Mouse (Mus musculus) kidney, adult 2 months (tissue): Measurements from ENCODE around the gene Trpc4ap. TPM values are rescaled to one million over a fixed set of nuclear protein-coding genes. Genes with fewer than 3 reads are reported as not detected.
"Not testable (repeated sequence)": the region's sequence is repeated elsewhere in the genome, so short reads cannot be mapped to it uniquely, and the experiment has no call there.

Experiments
- DNase-seq: peaks from one replicate; pipeline ENCODE4 v3.0.0; 2021
- H3K27ac ChIP-seq: fragments of 200-500 bp; 2 replicates; pipeline ENCODE4 v1.5.1; 2012; ENCODE audit warnings: low read depth, low read length, control low read depth, inconsistent platforms; ENCODE audit not compliant: insufficient read depth
- H3K27me3 ChIP-seq: fragments of 200-500 bp; replicated peaks from 2 replicates; pipeline ENCODE4 v1.6.1; 2012; ENCODE audit warnings: mild to moderate bottlenecking, moderate library complexity, low read length, inconsistent platforms; ENCODE audit not compliant: control insufficient read depth, insufficient read depth
- H3K36me3 ChIP-seq: fragments of 200-500 bp; 2 replicates; pipeline ENCODE4 v1.6.1; 2012; ENCODE audit warnings: mild to moderate bottlenecking, moderate library complexity, low read length, inconsistent platforms; ENCODE audit not compliant: control insufficient read depth, insufficient read depth
- H3K4me1 ChIP-seq: fragments of 200-500 bp; 2 replicates; pipeline ENCODE4 v1.6.1; 2011; ENCODE audit warnings: low read length; ENCODE audit not compliant: control insufficient read depth, insufficient read depth
- H3K4me3 ChIP-seq: fragments of 200-500 bp; 2 replicates; pipeline ENCODE4 v1.5.1; 2011; ENCODE audit warnings: mild to moderate bottlenecking, low read depth, low read length, control low read depth; ENCODE audit not compliant: insufficient read depth
- CTCF ChIP-seq: fragments of 200-500 bp; conservative IDR thresholded peaks from 2 replicates; pipeline ENCODE4 v1.5.1; 2011; ENCODE audit warnings: low read depth, mild to moderate bottlenecking, control low read depth, low read length, moderate library complexity, mixed read lengths; ENCODE audit not compliant: insufficient read depth, insufficient read length
- POLR2A ChIP-seq: fragments of 200-500 bp; IDR thresholded peaks from one replicate; pipeline ENCODE4 v1.6.1; 2011; ENCODE audit warnings: low read depth, low read length, control low read depth
- WGBS: fragments of 180-500 bp; shearing (Covaris S2); methylation state at CpG from one replicate; pipeline ENCODE4 v1.1.7; 2018; 5-methylcytosine and 5-hydroxymethylcytosine counted together
- polyA plus RNA-seq: library from polyadenylated mRNA; depleted of rRNA; stranded (reverse); fragments of >200 nt; gene quantifications from 2 replicates; pipeline ENCODE4 v1.2.3, GENCODE M21; 2012; rRNA removed

Trpc4ap gene
- polyA plus RNA-seq: 110 and 141 TPM in 2 replicates

GRCm38 (mm10) chr2:155691723-155692493, at the start of gene Trpc4ap:
Gene Trpc4ap, minus strand, starts transcription at chr2:155692384.
- no peaks in the 10 kb centered on the region for H3K27me3 ChIP-seq
- DNase-seq: peak; percentile 97
- TF ChIP-seq POLR2A (peak; percentile 50), CTCF (peak; percentile 94; the same call in 1 of the 2 replicates)
- no peaks in the 10 kb centered on the region for H3K36me3 ChIP-seq
- peak within 1 kb of the TSS; percentile 90 for H3K4me3 ChIP-seq
- H3K27ac ChIP-seq: peak within 1 kb of the TSS; percentile 87
- H3K4me1 ChIP-seq: peaks cover 12% of the 10 kb centered on the region; the same call in 1 of the 2 replicates
- under 1% methylated on average over 69 of the region's 72 CpGs for WGBS

DNA sequence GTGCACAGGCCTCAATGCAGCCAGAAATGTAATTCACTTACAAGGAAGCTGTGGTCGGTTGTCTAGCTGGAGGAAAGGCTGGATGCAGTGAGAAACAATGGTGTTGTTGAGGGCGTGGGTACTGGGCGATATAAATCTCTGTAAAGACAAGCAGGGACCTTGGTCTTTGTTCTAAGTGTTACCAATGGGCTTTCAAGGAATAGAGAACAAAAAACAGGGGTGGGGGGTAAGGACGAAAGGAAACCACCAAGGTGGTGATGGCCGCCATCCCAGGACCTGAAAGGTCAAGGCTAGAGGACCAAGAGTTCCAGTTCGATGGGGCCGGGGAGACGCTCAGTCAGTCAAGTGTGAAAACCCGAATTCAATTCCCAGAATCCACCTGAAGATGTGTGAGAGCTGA, 45.6 kb upstream of the Trpc4ap start:
- TF ChIP-seq POLR2A (no peak), CTCF (no peak)
- Histone ChIP-seq H3K36me3 (no peaks in the 10 kb centered on the region), H3K27me3 (no peaks in the 10 kb centered on the region), H3K27ac (no peak overlapping the region), H3K4me3 (no peak overlapping the region), H3K4me1 (no peaks in the 10 kb centered on the region)
- WGBS: 48% methylated on average over 9 of the region's 9 CpGs
- no peak for DNase-seq

- DNase-seq: no peak
- Histone ChIP-seq H3K4me3 (no peak overlapping the region), H3K4me1 (no peaks in the 10 kb centered on the region), H3K27ac (no peak overlapping the region), H3K36me3 (no peaks in the 10 kb centered on the region), H3K27me3 (no peaks in the 10 kb centered on the region)
- no peak for TF ChIP-seq CTCF
- no peak for TF ChIP-seq POLR2A
- 67% methylated on average over 6 of the region's 6 CpGs for WGBS
Observed at GRCm38 (mm10) chr2:155736936-155737335, 44.8 kb upstream of the Trpc4ap start.

DNA sequence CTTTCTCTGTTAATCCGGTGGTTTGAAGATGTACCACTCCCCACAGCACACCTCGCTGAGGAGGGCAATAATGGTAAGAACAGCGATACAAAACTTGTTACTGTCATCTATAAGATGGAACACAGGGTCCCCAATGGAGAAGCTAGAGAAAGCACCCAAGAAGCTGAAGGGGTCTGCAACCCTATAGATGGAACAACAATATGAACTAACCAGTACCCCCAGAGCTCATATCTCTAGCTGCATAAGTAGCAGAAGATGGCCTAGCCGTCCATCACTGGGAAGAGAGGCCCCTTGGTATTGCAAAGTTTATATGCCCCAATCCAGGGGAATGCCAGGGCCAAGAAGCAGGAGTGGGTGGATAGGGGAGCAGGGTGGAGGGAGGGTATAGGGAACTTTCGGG, 43.6 kb upstream of the Trpc4ap start, which contains the start of gene Gm17581:
Gm17581 (minus strand) TSS at position 101 of the 400 bp plus-strand sequence.
- not testable (repeated sequence) for H3K4me1 ChIP-seq, H3K36me3 ChIP-seq, DNase-seq, H3K27me3 ChIP-seq, H3K4me3 ChIP-seq, H3K27ac ChIP-seq
- WGBS: 89% methylated on average over 5 of the region's 5 CpGs

DNA sequence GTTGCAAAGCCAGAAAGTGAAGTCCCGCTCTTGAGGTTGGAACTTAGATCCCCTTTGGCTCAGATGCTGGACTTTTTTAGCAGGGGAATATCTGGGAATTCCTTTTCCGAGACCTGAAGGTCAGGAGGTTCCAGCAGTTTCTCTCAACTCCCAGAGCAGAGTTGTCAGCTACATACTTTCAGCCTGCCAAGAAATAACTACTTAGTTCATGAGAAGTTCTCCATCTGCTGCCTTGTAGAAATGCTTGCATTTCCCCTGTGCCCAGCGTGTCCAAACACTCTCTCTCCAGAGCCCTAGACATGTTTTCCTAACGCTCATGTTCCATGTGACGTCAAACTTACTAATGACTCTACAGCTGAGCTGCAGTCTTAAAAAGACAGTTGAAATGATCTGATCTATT, 42.9 kb upstream of the Trpc4ap start:
- TF ChIP-seq CTCF (no peak), POLR2A (no peak)
- no peaks in the 10 kb centered on the region for H3K4me1 ChIP-seq
- 59% methylated on average over 5 of the region's 5 CpGs for WGBS

GRCm38 (mm10) chr2:155729158-155729645, 37.0 kb upstream of the Trpc4ap start, which contains the start of gene Edem2:
Gene Edem2, minus strand, starts transcription at chr2:155729475.
- Histone ChIP-seq H3K36me3 (no peaks in the 10 kb centered on the region), H3K4me3 (peak within 1 kb of the TSS; percentile 88), H3K27me3 (no peaks in the 10 kb centered on the region), H3K4me1 (peaks cover 5% of the 10 kb centered on the region; the same call in 1 of the 2 replicates), H3K27ac (no peak within 1 kb of the TSS)
- peak; percentile 96 for DNase-seq
- under 1% methylated on average over 30 of the region's 33 CpGs for WGBS
- peak; percentile 80 for TF ChIP-seq POLR2A
- no peak for TF ChIP-seq CTCF

More for the DNA sequence above, 42.9 kb upstream of the Trpc4ap start:
- Histone ChIP-seq H3K4me3 (no peak overlapping the region), H3K27ac (no peak overlapping the region), H3K36me3 (no peaks in the 10 kb centered on the region), H3K27me3 (no peaks in the 10 kb centered on the region)
- peak; percentile 18 for DNase-seq

GRCm38 (mm10) chr2:155728742-155729141, 36.6 kb upstream of the Trpc4ap start:
- TF ChIP-seq POLR2A (no peak), CTCF (no peak)
- H3K27ac ChIP-seq: no peak overlapping the region
- DNase-seq: no peak
- peaks cover 5% of the 10 kb centered on the region; the same call in 1 of the 2 replicates for H3K4me1 ChIP-seq
- no peaks in the 10 kb centered on the region for H3K36me3 ChIP-seq
- no peaks in the 10 kb centered on the region for H3K27me3 ChIP-seq
- 3% methylated on average over 15 of the region's 15 CpGs for WGBS
- H3K4me3 ChIP-seq: peak overlapping the region; percentile 88
